Mouse (Mus musculus): ENCODE results near the gene Ascl1. TPM values are rescaled to one million over a fixed set of nuclear protein-coding genes. Genes with fewer than 3 reads are reported as not detected.

Ascl1 gene
- polyA plus RNA-seq, 1 experiment from 2014 or later = not detected

- WGBS (ENCODE audit: missing documents) = 1% methylated on average over 81 of the region's 90 CpGs
- no peak overlapping the region for H3K27ac ChIP-seq
- H3K79me2 ChIP-seq (ENCODE audit: inconsistent target) = no peaks in the 10 kb centered on the region
- no peaks in the 10 kb centered on the region for H3K36me3 ChIP-seq (ENCODE audit: inconsistent target)
- H3K4me3 ChIP-seq (ENCODE audit: inconsistent target) = no peak overlapping the region
These were observed 554 bp downstream of the Ascl1 start for GRCm38 (mm10) chr10:87492661-87493551.

- 5% methylated on average over 25 of the region's 26 CpGs for WGBS (ENCODE audit: missing documents)
- H3K36me3 ChIP-seq (ENCODE audit: inconsistent target) = no peaks in the 10 kb centered on the region
- H3K4me3 ChIP-seq (ENCODE audit: inconsistent target) = no peak overlapping the region
- no peak overlapping the region for H3K27ac ChIP-seq
- no peaks in the 10 kb centered on the region for H3K79me2 ChIP-seq (ENCODE audit: inconsistent target)
These were observed 1.2 kb downstream of the Ascl1 start for GRCm38 (mm10) chr10:87492332-87492660.

- Histone ChIP-seq H3K27ac (no peak overlapping the region), H3K36me3 (ENCODE audit: inconsistent target) (no peaks in the 10 kb centered on the region), H3K4me3 (ENCODE audit: inconsistent target) (no peak overlapping the region), H3K79me2 (ENCODE audit: inconsistent target) (no peaks in the 10 kb centered on the region)
- WGBS (ENCODE audit: missing documents) = 4% methylated on average over 11 of the region's 11 CpGs
These were observed 1.9 kb downstream of the Ascl1 start for GRCm38 (mm10) chr10:87491485-87492040.

- Histone ChIP-seq H3K36me3 (ENCODE audit: inconsistent target) (no peaks in the 10 kb centered on the region), H3K79me2 (ENCODE audit: inconsistent target) (no peaks in the 10 kb centered on the region), H3K4me3 (ENCODE audit: inconsistent target) (no peak overlapping the region), H3K27ac (no peak overlapping the region)
- WGBS (ENCODE audit: missing documents) = 0% methylated on average over 1 of the region's 2 CpGs
These were observed 3.1 kb downstream of the Ascl1 start for GRCm38 (mm10) chr10:87490328-87490727.

GRCm38 (mm10) chr10:87489246-87490009 lies 4.0 kb downstream of the Ascl1 start:
- H3K79me2 ChIP-seq (ENCODE audit: inconsistent target) = no peaks in the 10 kb centered on the region
- 7% methylated on average over 18 of the region's 18 CpGs for WGBS (ENCODE audit: missing documents)
- no peak overlapping the region for H3K4me3 ChIP-seq (ENCODE audit: inconsistent target)
- no peaks in the 10 kb centered on the region for H3K36me3 ChIP-seq (ENCODE audit: inconsistent target)
- no peak overlapping the region for H3K27ac ChIP-seq

- H3K4me3 ChIP-seq (ENCODE audit: inconsistent target) = no peak overlapping the region
These were observed 4.9 kb downstream of the Ascl1 start for GRCm38 (mm10) chr10:87488429-87489145.

GRCm38 (mm10) chr10:87485721-87486620 lies 7.5 kb downstream of the Ascl1 start:
- H3K79me2 ChIP-seq (ENCODE audit: inconsistent target) = no peaks in the 10 kb centered on the region
- 4% methylated on average over 33 of the region's 33 CpGs for WGBS (ENCODE audit: missing documents)
- H3K27ac ChIP-seq = no peak overlapping the region
- no peak overlapping the region for H3K4me3 ChIP-seq (ENCODE audit: inconsistent target)
- H3K36me3 ChIP-seq (ENCODE audit: inconsistent target) = no peaks in the 10 kb centered on the region

More at GRCm38 (mm10) chr10:87488429-87489145, 4.9 kb downstream of the Ascl1 start:
- Histone ChIP-seq H3K27ac (no peak overlapping the region), H3K79me2 (ENCODE audit: inconsistent target) (no peaks in the 10 kb centered on the region), H3K36me3 (ENCODE audit: inconsistent target) (no peaks in the 10 kb centered on the region)
- WGBS (ENCODE audit: missing documents) = 2% methylated on average over 15 of the region's 16 CpGs

- Histone ChIP-seq H3K36me3 (ENCODE audit: inconsistent target) (no peaks in the 10 kb centered on the region), H3K4me3 (ENCODE audit: inconsistent target) (no peak overlapping the region), H3K27ac (no peak overlapping the region), H3K79me2 (ENCODE audit: inconsistent target) (no peaks in the 10 kb centered on the region)
- 10% methylated on average over 17 of the region's 17 CpGs for WGBS (ENCODE audit: missing documents)
These were observed 8.4 kb downstream of the Ascl1 start for GRCm38 (mm10) chr10:87484831-87485720.

- no peaks in the 10 kb centered on the region for H3K79me2 ChIP-seq (ENCODE audit: inconsistent target)
- 60% methylated on average over 5 of the region's 5 CpGs for WGBS (ENCODE audit: missing documents)
- no peak overlapping the region for H3K27ac ChIP-seq
- H3K36me3 ChIP-seq (ENCODE audit: inconsistent target) = no peaks in the 10 kb centered on the region
- H3K4me3 ChIP-seq (ENCODE audit: inconsistent target) = no peak overlapping the region
These were observed 15.6 kb downstream of the Ascl1 start for GRCm38 (mm10) chr10:87477895-87478294.

- H3K27ac ChIP-seq = no peak overlapping the region
- H3K4me3 ChIP-seq (ENCODE audit: inconsistent target) = no peak overlapping the region
- no peaks in the 10 kb centered on the region for H3K79me2 ChIP-seq (ENCODE audit: inconsistent target)
- no peaks in the 10 kb centered on the region for H3K36me3 ChIP-seq (ENCODE audit: inconsistent target)
- 87% methylated on average over 2 of the region's 2 CpGs for WGBS (ENCODE audit: missing documents)
These were observed 18.5 kb downstream of the Ascl1 start for GRCm38 (mm10) chr10:87474971-87475370.

GRCm38 (mm10) chr10:87473475-87474131 lies 19.9 kb downstream of the Ascl1 start:
- H3K27ac ChIP-seq = no peak overlapping the region
- no peak overlapping the region for H3K4me3 ChIP-seq (ENCODE audit: inconsistent target)
- WGBS (ENCODE audit: missing documents) = 85% methylated on average over 10 of the region's 10 CpGs
- no peaks in the 10 kb centered on the region for H3K36me3 ChIP-seq (ENCODE audit: inconsistent target)
- no peaks in the 10 kb centered on the region for H3K79me2 ChIP-seq (ENCODE audit: inconsistent target)

GRCm38 (mm10) chr10:87450777-87451176 lies 42.7 kb downstream of the Ascl1 start:
- Histone ChIP-seq H3K79me2 (ENCODE audit: inconsistent target) (no peaks in the 10 kb centered on the region), H3K4me3 (ENCODE audit: inconsistent target) (no peak overlapping the region), H3K36me3 (ENCODE audit: inconsistent target) (no peaks in the 10 kb centered on the region), H3K27ac (no peak overlapping the region)
- WGBS (ENCODE audit: missing documents) = 61% methylated on average over 3 of the region's 3 CpGs

Measured in macrophage (primary cell).